Mouse (Mus musculus): ENCODE results near the gene Olfr159.

GRCm38 (mm10) chr4:43761336-43761735 lies 9.5 kb downstream of the Olfr159 start:
- TF ChIP-seq POLR2A (IDR thresholded peaks at IDR 0.05; ENCODE audit: control insufficient read depth in 1 of 2, insufficient read depth in 1 of 2, low read depth in 1 of 2, low read length in 2 of 2, poor library complexity in 1 of 2) (no peak), ELF1 (IDR thresholded peaks at IDR 0.05; ENCODE audit: low read depth, low read length) (no peak), USF2 (IDR thresholded peaks at IDR 0.05; ENCODE audit: borderline replicate concordance in 1 of 2, insufficient read depth in 1 of 2, low read depth in 1 of 2, low read length in 2 of 2) (no peak)

All from MEL (cell line).